Mouse (Mus musculus): ENCODE data around the gene Golph3. TPM values are rescaled to one million over a fixed set of nuclear protein-coding genes. Genes with fewer than 3 reads are reported as not detected.

The Golph3 gene
- polyA plus RNA-seq, 1 experiment from 2014 or later = 84.7 TPM

DNA sequence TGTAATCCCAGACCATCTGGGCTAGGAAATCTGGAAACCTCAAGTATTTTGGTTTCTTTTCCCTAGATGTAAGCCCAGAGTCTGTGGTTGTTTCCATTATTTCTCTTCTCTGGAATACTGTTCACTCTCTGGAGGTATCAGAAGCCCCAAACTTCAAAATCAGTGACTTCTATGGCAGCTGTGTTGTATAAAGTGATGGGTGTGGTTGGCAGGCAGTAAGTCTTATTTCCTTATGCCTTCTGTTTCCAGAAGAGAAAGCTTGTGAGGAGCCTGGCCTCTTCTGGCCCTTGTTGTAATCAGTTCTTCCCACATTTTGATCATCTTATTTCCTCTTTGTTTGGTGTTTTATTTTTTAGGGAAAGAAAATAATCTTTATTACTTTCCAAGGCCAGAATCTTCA, 9.6 kb downstream of the Golph3 start:
- Histone ChIP-seq H3K9ac (replicated peaks; ENCODE audit: low read length) (no peak overlapping the region), H3K27me3 (ENCODE audit: insufficient read depth, low read length) (no peaks in the 10 kb centered on the region), H3K36me3 (ENCODE audit: insufficient read depth, low read length) (no peaks in the 10 kb centered on the region; the same call in 1 of the 2 replicates), H3K4me2 (replicated peaks; ENCODE audit: low read depth, low read length) (no peak overlapping the region), H3K4me3 (ENCODE audit: low read length) (no peak overlapping the region), H3K9me3 (ENCODE audit: low read length) (no peaks in the 10 kb centered on the region), H3K27ac (ENCODE audit: low read length) (no peak overlapping the region), H3K4me1 (ENCODE audit: insufficient read depth, low read length) (peaks cover 9% of the 10 kb centered on the region; the same call in 1 of the 2 replicates)
- ATAC-seq (ENCODE audit: low FRiP score, low TSS enrichment) = no peak

DNA sequence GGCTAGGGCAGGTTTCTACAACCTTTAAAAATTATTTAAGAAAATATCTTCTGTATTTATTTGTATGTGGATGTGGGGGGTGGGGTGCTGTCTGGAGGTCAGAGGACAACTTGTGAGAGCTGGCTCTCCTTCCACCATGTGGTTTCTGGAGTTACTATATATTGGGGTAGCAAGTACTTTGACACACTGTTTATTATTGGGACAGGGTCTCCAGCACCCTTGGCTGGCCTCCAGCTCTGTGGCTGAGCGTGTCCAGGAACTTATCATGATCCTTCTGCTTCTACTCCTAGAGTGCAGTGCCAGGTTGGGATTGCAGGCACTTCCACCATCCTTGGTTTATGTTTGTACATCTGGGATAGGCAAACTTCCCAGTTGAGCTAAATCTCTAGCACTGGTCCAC, 10.1 kb downstream of the Golph3 start:
- H3K27me3 ChIP-seq (ENCODE audit: insufficient read depth, low read length) = no peaks in the 10 kb centered on the region
- H3K9me3 ChIP-seq (ENCODE audit: low read length) = no peaks in the 10 kb centered on the region
- H3K4me3 ChIP-seq (ENCODE audit: low read length) = no peak overlapping the region
- ATAC-seq (ENCODE audit: low FRiP score, low TSS enrichment) = no peak
- no peak overlapping the region for H3K4me2 ChIP-seq (replicated peaks; ENCODE audit: low read depth, low read length)
- H3K9ac ChIP-seq (replicated peaks; ENCODE audit: low read length) = no peak overlapping the region
- peaks cover 5% of the 10 kb centered on the region; the same call in 1 of the 2 replicates for H3K4me1 ChIP-seq (ENCODE audit: insufficient read depth, low read length)
- H3K36me3 ChIP-seq (ENCODE audit: insufficient read depth, low read length) = no peaks in the 10 kb centered on the region; the same call in 1 of the 2 replicates
- WGBS = 55% methylated on average over 1 of the region's 1 CpGs
- no peak overlapping the region for H3K27ac ChIP-seq (ENCODE audit: low read length)

DNA sequence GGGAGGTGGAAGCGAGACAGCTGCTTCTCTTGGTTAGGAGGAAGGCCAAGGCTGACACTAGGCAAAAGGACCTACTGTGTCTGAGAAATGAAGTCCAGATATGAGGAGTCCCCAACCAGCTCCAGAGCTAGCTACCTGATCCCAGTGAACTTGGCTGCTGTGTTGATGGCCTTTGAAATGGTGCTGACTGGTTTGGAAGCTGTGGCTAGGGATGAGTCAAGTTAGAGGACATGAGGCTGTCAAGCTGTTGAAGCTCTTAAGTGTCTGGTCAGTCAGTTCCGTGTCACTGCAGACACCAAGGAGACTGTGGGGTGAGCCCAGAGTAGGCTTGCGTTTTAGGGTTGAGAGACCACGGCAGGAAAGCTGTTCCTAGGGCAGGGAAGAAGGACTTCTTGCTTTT, 13.1 kb downstream of the Golph3 start:
- Histone ChIP-seq H3K36me3 (ENCODE audit: insufficient read depth, low read length) (no peaks in the 10 kb centered on the region), H3K9ac (replicated peaks; ENCODE audit: low read length) (no peak overlapping the region), H3K9me3 (ENCODE audit: low read length) (no peaks in the 10 kb centered on the region), H3K4me1 (ENCODE audit: insufficient read depth, low read length) (peaks cover 11% of the 10 kb centered on the region; the same call in 1 of the 2 replicates), H3K4me3 (ENCODE audit: low read length) (no peak overlapping the region), H3K27ac (ENCODE audit: low read length) (no peak overlapping the region), H3K4me2 (replicated peaks; ENCODE audit: low read depth, low read length) (no peak overlapping the region), H3K27me3 (ENCODE audit: insufficient read depth, low read length) (no peaks in the 10 kb centered on the region)
- ATAC-seq (ENCODE audit: low FRiP score, low TSS enrichment) = no peak
- 66% methylated on average over 4 of the region's 4 CpGs for WGBS

- Histone ChIP-seq H3K9me3 (ENCODE audit: low read length) (no peaks in the 10 kb centered on the region), H3K4me1 (ENCODE audit: insufficient read depth, low read length) (peaks cover 7% of the 10 kb centered on the region; the same call in 1 of the 2 replicates), H3K36me3 (ENCODE audit: insufficient read depth, low read length) (0 out of 2 replicates have a peak, but pooled peaks cover 5% of the 10 kb centered on the region), H3K27me3 (ENCODE audit: insufficient read depth, low read length) (no peaks in the 10 kb centered on the region), H3K4me3 (ENCODE audit: low read length) (no peak overlapping the region), H3K9ac (replicated peaks; ENCODE audit: low read length) (no peak overlapping the region), H3K27ac (ENCODE audit: low read length) (no peak overlapping the region), H3K4me2 (replicated peaks; ENCODE audit: low read depth, low read length) (no peak overlapping the region)
- ATAC-seq (ENCODE audit: low FRiP score, low TSS enrichment) = no peak
- 81% methylated on average over 4 of the region's 4 CpGs for WGBS
Observed at GRCm38 (mm10) chr15:12337030-12337778, 16.0 kb downstream of the Golph3 start.

GRCm38 (mm10) chr15:12337779-12338137, 16.5 kb downstream of the Golph3 start:
- 0 out of 2 replicates have a peak, but pooled peaks cover 8% of the 10 kb centered on the region for H3K36me3 ChIP-seq (ENCODE audit: insufficient read depth, low read length)

GRCm38 (mm10) chr15:12340536-12341400, 19.5 kb downstream of the Golph3 start:
- H3K9ac ChIP-seq (replicated peaks; ENCODE audit: low read length) = no peak overlapping the region
- WGBS = 73% methylated on average over 5 of the region's 5 CpGs
- no peaks in the 10 kb centered on the region for H3K9me3 ChIP-seq (ENCODE audit: low read length)
- peaks cover 12% of the 10 kb centered on the region; the same call in 1 of the 2 replicates for H3K36me3 ChIP-seq (ENCODE audit: insufficient read depth, low read length)
- H3K27me3 ChIP-seq (ENCODE audit: insufficient read depth, low read length) = no peaks in the 10 kb centered on the region
- H3K4me2 ChIP-seq (replicated peaks; ENCODE audit: low read depth, low read length) = no peak overlapping the region
- ATAC-seq (ENCODE audit: low FRiP score, low TSS enrichment) = no peak
- H3K27ac ChIP-seq (ENCODE audit: low read length) = no peak overlapping the region
- peaks cover 7% of the 10 kb centered on the region; the same call in 1 of the 2 replicates for H3K4me1 ChIP-seq (ENCODE audit: insufficient read depth, low read length)
- H3K4me3 ChIP-seq (ENCODE audit: low read length) = no peak overlapping the region

More at GRCm38 (mm10) chr15:12337779-12338137, 16.5 kb downstream of the Golph3 start:
- no peak overlapping the region for H3K4me3 ChIP-seq (ENCODE audit: low read length)
- H3K9ac ChIP-seq (replicated peaks; ENCODE audit: low read length) = no peak overlapping the region
- WGBS = 69% methylated on average over 3 of the region's 3 CpGs
- no peak for ATAC-seq (ENCODE audit: low FRiP score, low TSS enrichment)
- H3K9me3 ChIP-seq (ENCODE audit: low read length) = no peaks in the 10 kb centered on the region
- no peak overlapping the region for H3K27ac ChIP-seq (ENCODE audit: low read length)
- H3K27me3 ChIP-seq (ENCODE audit: insufficient read depth, low read length) = no peaks in the 10 kb centered on the region
- H3K4me1 ChIP-seq (ENCODE audit: insufficient read depth, low read length) = peaks cover 7% of the 10 kb centered on the region; the same call in 1 of the 2 replicates
- no peak overlapping the region for H3K4me2 ChIP-seq (replicated peaks; ENCODE audit: low read depth, low read length)

GRCm38 (mm10) chr15:12341401-12341758, 20.1 kb downstream of the Golph3 start:
- Histone ChIP-seq H3K4me2 (replicated peaks; ENCODE audit: low read depth, low read length) (no peak overlapping the region), H3K4me3 (ENCODE audit: low read length) (no peak overlapping the region), H3K36me3 (ENCODE audit: insufficient read depth, low read length) (peaks cover 12% of the 10 kb centered on the region; the same call in 1 of the 2 replicates), H3K4me1 (ENCODE audit: insufficient read depth, low read length) (peaks cover 7% of the 10 kb centered on the region; the same call in 1 of the 2 replicates), H3K27me3 (ENCODE audit: insufficient read depth, low read length) (no peaks in the 10 kb centered on the region), H3K9me3 (ENCODE audit: low read length) (no peaks in the 10 kb centered on the region), H3K9ac (replicated peaks; ENCODE audit: low read length) (no peak overlapping the region), H3K27ac (ENCODE audit: low read length) (no peak overlapping the region)
- WGBS = 59% methylated on average over 4 of the region's 4 CpGs
- ATAC-seq (ENCODE audit: low FRiP score, low TSS enrichment) = no peak

DNA sequence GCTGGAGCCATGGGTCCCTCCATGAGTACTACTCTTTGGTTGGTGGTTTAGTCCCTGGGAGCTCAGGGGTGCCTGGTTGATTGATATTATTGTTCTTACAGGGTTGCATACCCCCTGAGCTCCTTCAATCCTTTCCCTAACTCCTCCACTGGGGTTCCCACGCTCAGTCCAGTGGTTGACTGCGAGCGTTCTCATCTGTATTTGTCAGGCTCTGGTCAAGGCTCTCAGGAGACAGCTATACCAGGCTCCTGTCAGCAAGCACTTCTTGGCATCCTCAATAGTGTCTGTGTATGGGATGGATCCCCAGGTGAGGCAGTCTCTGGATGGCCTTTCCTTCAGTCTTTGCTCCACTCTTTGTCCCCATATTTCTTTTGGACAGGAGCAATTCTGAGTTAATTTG, 25.7 kb downstream of the Golph3 start:
- 93% methylated on average over 3 of the region's 3 CpGs for WGBS
- H3K4me3 ChIP-seq (ENCODE audit: low read length) = no peak overlapping the region
- no peaks in the 10 kb centered on the region for H3K9me3 ChIP-seq (ENCODE audit: low read length)
- H3K4me1 ChIP-seq (ENCODE audit: insufficient read depth, low read length) = no peaks in the 10 kb centered on the region
- peaks cover 25% of the 10 kb centered on the region for H3K36me3 ChIP-seq (ENCODE audit: insufficient read depth, low read length)
- no peak overlapping the region for H3K4me2 ChIP-seq (replicated peaks; ENCODE audit: low read depth, low read length)
- no peak overlapping the region for H3K9ac ChIP-seq (replicated peaks; ENCODE audit: low read length)
- H3K27me3 ChIP-seq (ENCODE audit: insufficient read depth, low read length) = no peaks in the 10 kb centered on the region
- H3K27ac ChIP-seq (ENCODE audit: low read length) = no peak overlapping the region
- ATAC-seq (ENCODE audit: low FRiP score, low TSS enrichment) = no peak

DNA sequence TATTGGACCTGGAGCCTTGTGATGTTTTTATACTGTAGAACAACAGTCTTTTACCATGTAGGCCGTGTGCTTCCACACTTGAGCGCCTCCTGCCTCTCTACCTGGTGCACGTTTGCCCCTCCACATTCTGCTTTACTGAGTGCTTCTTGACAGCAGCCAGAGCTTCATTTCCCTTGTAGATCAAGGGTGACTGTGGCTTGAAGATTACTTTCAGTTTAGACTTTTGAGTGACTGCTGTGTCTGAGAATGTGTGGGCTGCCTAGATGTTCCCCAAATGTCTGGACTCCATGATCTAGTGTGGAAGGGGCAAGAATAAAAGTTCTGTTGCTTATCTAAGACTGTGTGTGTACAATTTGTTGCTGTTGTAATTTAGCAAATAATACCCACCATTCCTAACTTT, 27.7 kb downstream of the Golph3 start:
- Histone ChIP-seq H3K9me3 (ENCODE audit: low read length) (no peaks in the 10 kb centered on the region), H3K36me3 (ENCODE audit: insufficient read depth, low read length) (peaks cover 25% of the 10 kb centered on the region), H3K9ac (replicated peaks; ENCODE audit: low read length) (no peak overlapping the region), H3K27ac (ENCODE audit: low read length) (no peak overlapping the region), H3K4me3 (ENCODE audit: low read length) (no peak overlapping the region), H3K27me3 (ENCODE audit: insufficient read depth, low read length) (no peaks in the 10 kb centered on the region), H3K4me2 (replicated peaks; ENCODE audit: low read depth, low read length) (no peak overlapping the region), H3K4me1 (ENCODE audit: insufficient read depth, low read length) (no peaks in the 10 kb centered on the region)
- WGBS = 70% methylated on average over 3 of the region's 3 CpGs
- no peak for ATAC-seq (ENCODE audit: low FRiP score, low TSS enrichment)

DNA sequence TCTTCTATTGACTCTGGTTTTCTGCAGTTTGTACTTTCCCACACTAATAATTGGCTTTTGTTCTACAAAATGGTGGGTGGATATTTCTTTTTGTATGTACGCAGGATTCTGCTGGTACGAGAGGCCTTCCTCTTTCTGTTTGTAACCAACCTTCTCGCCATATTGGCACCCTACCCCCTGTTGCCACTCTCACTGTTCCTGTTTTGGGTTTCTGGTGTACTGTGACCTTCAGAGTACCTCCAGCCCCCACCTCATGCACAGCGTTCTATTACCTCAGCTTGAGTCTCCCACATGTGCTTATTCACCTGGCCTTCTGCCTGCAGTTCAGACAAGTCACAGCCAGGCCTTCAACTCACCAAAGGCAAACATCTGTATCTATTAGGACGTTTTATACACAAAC, 28.6 kb downstream of the Golph3 start:
- Histone ChIP-seq H3K27me3 (ENCODE audit: insufficient read depth, low read length) (no peaks in the 10 kb centered on the region), H3K27ac (ENCODE audit: low read length) (no peak overlapping the region), H3K4me1 (ENCODE audit: insufficient read depth, low read length) (no peaks in the 10 kb centered on the region), H3K9me3 (ENCODE audit: low read length) (no peaks in the 10 kb centered on the region), H3K4me2 (replicated peaks; ENCODE audit: low read depth, low read length) (no peak overlapping the region), H3K36me3 (ENCODE audit: insufficient read depth, low read length) (peaks cover 30% of the 10 kb centered on the region), H3K9ac (replicated peaks; ENCODE audit: low read length) (no peak overlapping the region), H3K4me3 (ENCODE audit: low read length) (no peak overlapping the region)
- WGBS = 88% methylated on average over 5 of the region's 5 CpGs
- no peak for ATAC-seq (ENCODE audit: low FRiP score, low TSS enrichment)

All from kidney, embryonic 16.5 days (tissue).